Mouse (Mus musculus): Measurements from ENCODE around the gene Kansl2. TPM values are rescaled to one million over a fixed set of nuclear protein-coding genes. Genes with fewer than 3 reads are reported as not detected.

The Kansl2 gene
- polyA plus RNA-seq, 1 experiment from 2014 or later = 77.7 TPM

DNA sequence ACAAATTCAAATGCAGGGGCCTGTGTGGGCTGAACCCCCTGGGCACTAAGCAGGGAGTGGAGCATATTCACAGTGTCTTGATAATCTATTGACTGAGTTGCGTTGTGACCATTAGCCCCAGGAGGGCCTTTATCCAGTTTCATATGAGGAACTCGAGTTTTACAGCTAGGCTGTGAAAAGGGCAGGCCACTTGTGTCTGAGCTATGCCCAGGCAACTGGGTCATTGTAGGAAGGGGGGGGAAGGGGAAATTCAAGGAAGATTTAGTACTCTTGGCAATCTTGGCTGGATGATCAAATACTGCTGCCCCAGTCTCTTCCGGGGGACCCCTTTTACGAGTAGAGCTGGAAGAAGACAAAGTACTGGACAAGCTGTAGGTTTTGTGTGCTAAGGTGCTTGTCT, 9.3 kb upstream of the Kansl2 start:
- H3K27ac ChIP-seq (ENCODE audit: low read length) = no peak overlapping the region
- no peak overlapping the region for H3K4me2 ChIP-seq (ENCODE audit: low read depth, low read length)
- H3K9me3 ChIP-seq (replicated peaks; ENCODE audit: control insufficient read depth, low read length) = no peaks in the 10 kb centered on the region
- 88% methylated on average over 4 of the region's 4 CpGs for WGBS
- H3K4me3 ChIP-seq (ENCODE audit: low read length) = no peak overlapping the region
- no peak for ATAC-seq (replicated peaks; ENCODE audit: extremely low read depth, insufficient read depth, low FRiP score)
- H3K36me3 ChIP-seq (ENCODE audit: control insufficient read depth, insufficient read depth) = peaks cover 46% of the 10 kb centered on the region
- H3K27me3 ChIP-seq (ENCODE audit: control insufficient read depth, insufficient read depth, low read length) = no peaks in the 10 kb centered on the region
- no peak overlapping the region for H3K9ac ChIP-seq (ENCODE audit: low read length)
- H3K4me1 ChIP-seq (ENCODE audit: control insufficient read depth, insufficient read depth, low read length) = no peaks in the 10 kb centered on the region

DNA sequence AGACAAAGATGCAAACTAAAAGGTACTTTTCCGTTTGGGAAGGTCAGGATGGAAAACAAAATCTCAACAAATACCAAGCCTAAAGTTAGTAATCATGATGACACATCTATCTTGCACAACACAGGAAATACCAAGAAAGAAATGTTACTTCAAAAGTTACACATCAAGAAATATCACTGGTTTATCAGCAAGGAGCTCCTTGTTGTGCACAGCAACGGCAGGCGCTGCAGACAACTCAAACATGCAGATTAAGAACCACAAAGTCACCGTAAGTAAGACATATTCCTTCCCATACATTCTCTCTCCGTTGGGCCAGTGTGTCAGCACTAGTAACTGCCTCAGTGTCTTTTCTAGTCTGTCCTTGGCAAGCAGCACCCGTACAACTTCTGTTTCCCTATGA, 7.0 kb upstream of the Kansl2 start:
- Histone ChIP-seq H3K4me1 (ENCODE audit: control insufficient read depth, insufficient read depth, low read length) (no peaks in the 10 kb centered on the region), H3K4me3 (ENCODE audit: low read length) (no peak overlapping the region), H3K27me3 (ENCODE audit: control insufficient read depth, insufficient read depth, low read length) (no peaks in the 10 kb centered on the region), H3K36me3 (ENCODE audit: control insufficient read depth, insufficient read depth) (peaks cover 40% of the 10 kb centered on the region), H3K9ac (ENCODE audit: low read length) (no peak overlapping the region), H3K4me2 (ENCODE audit: low read depth, low read length) (no peak overlapping the region), H3K27ac (ENCODE audit: low read length) (no peak overlapping the region), H3K9me3 (replicated peaks; ENCODE audit: control insufficient read depth, low read length) (no peaks in the 10 kb centered on the region)
- 78% methylated on average over 6 of the region's 6 CpGs for WGBS
- no peak for ATAC-seq (replicated peaks; ENCODE audit: extremely low read depth, insufficient read depth, low FRiP score)

GRCm38 (mm10) chr15:98537923-98538322, 3.9 kb upstream of the Kansl2 start:
- H3K4me2 ChIP-seq (ENCODE audit: low read depth, low read length) = no peak overlapping the region
- H3K9me3 ChIP-seq (replicated peaks; ENCODE audit: control insufficient read depth, low read length) = no peaks in the 10 kb centered on the region
- peaks cover 13% of the 10 kb centered on the region; the same call in 1 of the 2 replicates for H3K36me3 ChIP-seq (ENCODE audit: control insufficient read depth, insufficient read depth)
- 63% methylated on average over 4 of the region's 4 CpGs for WGBS
- no peak for ATAC-seq (replicated peaks; ENCODE audit: extremely low read depth, insufficient read depth, low FRiP score)
- H3K4me1 ChIP-seq (ENCODE audit: control insufficient read depth, insufficient read depth, low read length) = no peaks in the 10 kb centered on the region; the same call in 1 of the 2 replicates
- H3K27ac ChIP-seq (ENCODE audit: low read length) = no peak overlapping the region
- H3K9ac ChIP-seq (ENCODE audit: low read length) = no peak overlapping the region
- H3K27me3 ChIP-seq (ENCODE audit: control insufficient read depth, insufficient read depth, low read length) = no peaks in the 10 kb centered on the region
- H3K4me3 ChIP-seq (ENCODE audit: low read length) = no peak overlapping the region

DNA sequence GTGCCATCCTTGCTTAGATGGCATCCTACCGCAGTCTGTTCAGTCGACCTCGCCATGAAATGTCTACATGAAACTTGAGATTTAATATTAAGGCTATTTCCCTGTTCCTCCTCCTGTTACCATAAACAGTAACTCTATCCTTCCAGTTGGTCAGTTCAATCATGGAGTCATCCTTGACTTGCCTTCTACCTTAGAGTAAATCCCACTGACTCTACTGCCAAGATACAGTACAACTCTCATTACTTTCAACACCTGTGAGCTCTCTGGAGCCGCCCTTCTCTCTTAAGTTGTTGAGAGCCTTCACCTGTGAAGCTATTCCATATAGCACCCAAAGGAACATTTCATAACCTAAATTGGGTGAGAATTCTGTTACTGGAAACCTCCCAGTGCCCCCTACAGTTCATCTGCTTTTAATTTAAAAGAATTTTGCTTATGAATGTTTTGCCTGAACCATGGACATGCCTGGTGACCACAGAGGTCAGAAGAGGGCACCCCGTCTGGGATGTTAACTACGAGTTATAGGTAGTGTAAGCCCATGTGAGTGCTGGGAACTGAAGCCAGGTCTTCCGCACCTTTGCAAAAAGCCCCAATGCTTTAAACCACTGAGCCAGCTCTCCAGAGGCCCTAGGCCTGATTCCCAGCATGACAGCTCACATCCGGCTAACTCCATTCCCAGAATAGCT, 2.9 kb upstream of the Kansl2 start:
- Histone ChIP-seq H3K36me3 (ENCODE audit: control insufficient read depth, insufficient read depth) (0 out of 2 replicates have a peak, but pooled peaks cover 7% of the 10 kb centered on the region), H3K4me2 (ENCODE audit: low read depth, low read length) (no peak overlapping the region), H3K9me3 (replicated peaks; ENCODE audit: control insufficient read depth, low read length) (no peaks in the 10 kb centered on the region), H3K4me1 (ENCODE audit: control insufficient read depth, insufficient read depth, low read length) (peaks cover 7% of the 10 kb centered on the region), H3K4me3 (ENCODE audit: low read length) (no peak overlapping the region), H3K27me3 (ENCODE audit: control insufficient read depth, insufficient read depth, low read length) (no peaks in the 10 kb centered on the region), H3K27ac (ENCODE audit: low read length) (no peak overlapping the region), H3K9ac (ENCODE audit: low read length) (no peak overlapping the region)
- 83% methylated on average over 8 of the region's 8 CpGs for WGBS
- ATAC-seq (replicated peaks; ENCODE audit: extremely low read depth, insufficient read depth, low FRiP score) = no peak

DNA sequence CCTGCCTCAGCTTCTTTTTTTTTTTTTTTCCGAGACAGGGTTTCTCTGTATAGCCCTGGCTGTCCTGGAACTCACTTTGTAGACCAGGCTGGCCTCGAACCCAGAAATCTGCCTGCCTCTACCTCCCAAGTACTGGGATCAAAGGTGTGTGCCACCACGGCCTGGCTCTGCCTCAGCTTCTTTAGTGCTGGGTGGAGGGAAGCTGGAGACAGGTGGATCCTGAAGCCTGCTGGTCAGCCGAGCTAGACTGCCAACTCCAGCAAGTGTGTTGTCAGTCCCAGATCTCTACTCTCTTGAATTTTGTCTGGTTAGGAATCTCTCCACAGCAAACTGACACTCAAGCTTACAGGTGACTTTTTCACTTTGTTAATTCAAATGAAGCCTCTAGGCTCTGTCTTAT, 1.9 kb upstream of the Kansl2 start:
- Histone ChIP-seq H3K9me3 (replicated peaks; ENCODE audit: control insufficient read depth, low read length) (no peaks in the 10 kb centered on the region), H3K9ac (ENCODE audit: low read length) (no peak overlapping the region), H3K4me3 (ENCODE audit: low read length) (no peak overlapping the region), H3K4me2 (ENCODE audit: low read depth, low read length) (no peak overlapping the region), H3K4me1 (ENCODE audit: control insufficient read depth, insufficient read depth, low read length) (peaks cover 7% of the 10 kb centered on the region), H3K27ac (ENCODE audit: low read length) (no peak overlapping the region), H3K27me3 (ENCODE audit: control insufficient read depth, insufficient read depth, low read length) (no peaks in the 10 kb centered on the region), H3K36me3 (ENCODE audit: control insufficient read depth, insufficient read depth) (peaks cover 11% of the 10 kb centered on the region)
- WGBS = 78% methylated on average over 4 of the region's 4 CpGs
- no peak for ATAC-seq (replicated peaks; ENCODE audit: extremely low read depth, insufficient read depth, low FRiP score)

- 0% methylated on average over 18 of the region's 18 CpGs for WGBS
- peaks cover 32% of the 10 kb centered on the region for H3K36me3 ChIP-seq (ENCODE audit: control insufficient read depth, insufficient read depth)
- H3K4me2 ChIP-seq (ENCODE audit: low read depth, low read length) = peak overlapping the region; percentile 74
- peaks cover 7% of the 10 kb centered on the region for H3K4me1 ChIP-seq (ENCODE audit: control insufficient read depth, insufficient read depth, low read length)
- no peak for ATAC-seq (replicated peaks; ENCODE audit: extremely low read depth, insufficient read depth, low FRiP score)
- H3K4me3 ChIP-seq (ENCODE audit: low read length) = peak overlapping the region; percentile 94
- H3K27me3 ChIP-seq (ENCODE audit: control insufficient read depth, insufficient read depth, low read length) = no peaks in the 10 kb centered on the region
- peak overlapping the region; percentile 11 for H3K27ac ChIP-seq (ENCODE audit: low read length)
- peak overlapping the region; percentile 97 for H3K9ac ChIP-seq (ENCODE audit: low read length)
- no peaks in the 10 kb centered on the region for H3K9me3 ChIP-seq (replicated peaks; ENCODE audit: control insufficient read depth, low read length)
Measured at GRCm38 (mm10) chr15:98533035-98533531, 981 bp downstream of the Kansl2 start.

DNA sequence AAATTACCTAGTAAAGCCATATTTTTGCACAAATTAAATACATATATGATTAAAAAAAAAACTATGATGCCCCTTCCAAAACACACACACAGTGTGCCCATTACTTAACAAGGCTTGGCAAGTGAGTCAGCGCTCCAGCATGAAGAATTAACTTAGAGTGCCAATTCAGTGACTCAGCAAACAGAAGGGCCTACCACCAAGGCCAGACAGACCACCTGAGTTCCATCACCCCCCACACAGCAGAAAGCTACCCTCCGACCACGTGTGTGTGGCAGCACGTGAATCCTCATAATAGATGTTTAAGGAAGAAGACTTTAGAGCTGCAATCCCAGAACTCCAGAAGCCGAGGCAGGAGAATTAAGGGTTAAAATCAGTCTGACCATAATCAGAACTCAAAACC, 1.8 kb downstream of the Kansl2 start:
- Histone ChIP-seq H3K4me2 (ENCODE audit: low read depth, low read length) (peak overlapping the region; percentile 74), H3K27me3 (ENCODE audit: control insufficient read depth, insufficient read depth, low read length) (no peaks in the 10 kb centered on the region), H3K9ac (ENCODE audit: low read length) (peak overlapping the region; percentile 97), H3K27ac (ENCODE audit: low read length) (no peak overlapping the region), H3K9me3 (replicated peaks; ENCODE audit: control insufficient read depth, low read length) (no peaks in the 10 kb centered on the region), H3K36me3 (ENCODE audit: control insufficient read depth, insufficient read depth) (peaks cover 39% of the 10 kb centered on the region), H3K4me1 (ENCODE audit: control insufficient read depth, insufficient read depth, low read length) (peaks cover 7% of the 10 kb centered on the region), H3K4me3 (ENCODE audit: low read length) (peak overlapping the region; percentile 94)
- 25% methylated on average over 5 of the region's 5 CpGs for WGBS
- no peak for ATAC-seq (replicated peaks; ENCODE audit: extremely low read depth, insufficient read depth, low FRiP score)

- 76% methylated on average over 5 of the region's 5 CpGs for WGBS
- H3K27me3 ChIP-seq (ENCODE audit: control insufficient read depth, insufficient read depth, low read length) = no peaks in the 10 kb centered on the region
- no peak for ATAC-seq (replicated peaks; ENCODE audit: extremely low read depth, insufficient read depth, low FRiP score)
Measured at GRCm38 (mm10) chr15:98528066-98528563, 5.9 kb downstream of the Kansl2 start.

GRCm38 (mm10) chr15:98527056-98527771, 6.8 kb downstream of the Kansl2 start:
- WGBS = 92% methylated on average over 5 of the region's 5 CpGs
- no peak overlapping the region for H3K9ac ChIP-seq (ENCODE audit: low read length)
- H3K36me3 ChIP-seq (ENCODE audit: control insufficient read depth, insufficient read depth) = peaks cover 79% of the 10 kb centered on the region

More at GRCm38 (mm10) chr15:98528066-98528563, 5.9 kb downstream of the Kansl2 start:
- Histone ChIP-seq H3K4me2 (ENCODE audit: low read depth, low read length) (no peak overlapping the region), H3K9ac (ENCODE audit: low read length) (no peak overlapping the region), H3K4me3 (ENCODE audit: low read length) (no peak overlapping the region), H3K9me3 (replicated peaks; ENCODE audit: control insufficient read depth, low read length) (no peaks in the 10 kb centered on the region), H3K4me1 (ENCODE audit: control insufficient read depth, insufficient read depth, low read length) (peaks cover 7% of the 10 kb centered on the region), H3K36me3 (ENCODE audit: control insufficient read depth, insufficient read depth) (peaks cover 70% of the 10 kb centered on the region), H3K27ac (ENCODE audit: low read length) (no peak overlapping the region)

More at GRCm38 (mm10) chr15:98527056-98527771, 6.8 kb downstream of the Kansl2 start:
- Histone ChIP-seq H3K4me2 (ENCODE audit: low read depth, low read length) (no peak overlapping the region), H3K4me3 (ENCODE audit: low read length) (no peak overlapping the region), H3K27me3 (ENCODE audit: control insufficient read depth, insufficient read depth, low read length) (no peaks in the 10 kb centered on the region), H3K4me1 (ENCODE audit: control insufficient read depth, insufficient read depth, low read length) (peaks cover 1% of the 10 kb centered on the region), H3K9me3 (replicated peaks; ENCODE audit: control insufficient read depth, low read length) (no peaks in the 10 kb centered on the region), H3K27ac (ENCODE audit: low read length) (no peak overlapping the region)
- no peak for ATAC-seq (replicated peaks; ENCODE audit: extremely low read depth, insufficient read depth, low FRiP score)
